Mouse (Mus musculus) heart, adult 8-10 months (tissue): Measurements from ENCODE around the gene Ica1l. TPM values are rescaled to one million over a fixed set of nuclear protein-coding genes. Genes with fewer than 3 reads are reported as not detected.

Experiments
- DNase-seq: peaks from one replicate; pipeline ENCODE4 v3.0.0; 2022; ENCODE audit warnings: low spot score
- total RNA-seq, 4 experiments: library from RNA; stranded (reverse); gene quantifications; 2 replicates each; pipeline ENCODE4 v1.2.4; 2022

The Ica1l gene
- total RNA-seq, 4 experiments from 2014 or later: 0.23 to 0.78 (median 0.53) TPM

GRCm38 (mm10) chr1:59966171-59966785 is 76.7 kb downstream of the Ica1l start:
- DNase-seq: no peak

DNA sequence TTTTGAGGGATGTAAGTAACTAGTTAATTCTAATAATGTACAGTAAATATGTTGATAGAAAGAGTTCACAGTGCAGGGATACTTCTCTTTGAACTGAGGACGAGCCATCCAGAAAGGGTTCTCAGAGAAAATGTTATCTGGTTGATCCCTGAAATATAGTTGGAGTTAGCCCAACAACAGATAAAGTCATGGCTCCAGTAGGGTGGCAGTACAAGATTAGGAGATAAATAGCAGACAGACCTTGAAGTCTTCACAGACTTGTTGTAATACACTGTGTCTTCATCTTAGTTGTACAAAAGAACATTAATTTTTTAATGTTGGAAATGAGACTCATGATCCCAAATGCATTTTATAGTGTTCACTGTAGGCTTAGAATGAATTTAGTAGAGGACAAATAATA is 83.0 kb downstream of the Ica1l start:
- DNase-seq: no peak

DNA sequence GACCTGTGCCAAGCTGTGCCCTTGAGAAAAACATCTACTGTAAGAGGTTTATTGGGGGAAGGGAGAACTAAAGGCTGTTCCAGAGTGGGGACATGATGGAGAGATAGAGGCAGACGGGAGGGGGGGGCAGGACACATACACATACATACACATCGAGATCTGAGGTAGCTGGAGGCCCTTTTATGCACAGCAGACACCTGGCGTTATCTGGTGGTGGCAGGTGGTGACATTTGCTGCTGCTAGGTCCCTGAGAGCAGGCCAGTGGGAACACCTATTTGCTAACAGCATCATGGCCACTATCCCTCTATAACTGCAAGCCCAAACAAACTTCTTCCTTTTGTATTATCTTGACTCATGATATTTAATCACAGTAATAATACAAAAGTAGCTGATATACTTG is 85.8 kb downstream of the Ica1l start:
- DNase-seq: no peak

GRCm38 (mm10) chr1:59947509-59947908 is 95.5 kb downstream of the Ica1l start:
- no peak for DNase-seq

- no peak for DNase-seq
Observed at GRCm38 (mm10) chr1:59945969-59946368, 97.0 kb downstream of the Ica1l start.

DNA sequence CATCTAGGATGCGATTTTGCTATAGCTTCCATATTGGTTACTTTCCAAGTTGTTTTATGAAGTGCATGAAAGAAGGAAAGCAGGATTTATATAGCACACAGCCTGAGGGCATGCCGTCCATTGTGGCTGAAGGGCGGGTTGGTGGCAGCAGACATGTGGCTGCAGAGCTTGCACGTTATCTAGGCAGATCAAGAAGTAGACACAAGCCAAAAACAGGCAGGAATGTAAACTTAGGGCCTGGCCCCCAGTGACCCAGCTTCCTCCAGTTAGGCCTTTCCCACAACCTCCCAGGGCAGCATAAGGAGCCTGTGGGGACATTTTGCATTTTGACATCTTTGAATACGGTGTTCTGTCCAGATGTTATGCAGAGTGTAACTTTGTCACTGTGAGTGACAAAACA is 99.2 kb downstream of the Ica1l start:
- DNase-seq: no peak

- no peak for DNase-seq
Observed at GRCm38 (mm10) chr1:59942057-59942790, 100.8 kb downstream of the Ica1l start.

- no peak for DNase-seq
Observed at GRCm38 (mm10) chr1:59941063-59941462, 101.9 kb downstream of the Ica1l start.

DNA sequence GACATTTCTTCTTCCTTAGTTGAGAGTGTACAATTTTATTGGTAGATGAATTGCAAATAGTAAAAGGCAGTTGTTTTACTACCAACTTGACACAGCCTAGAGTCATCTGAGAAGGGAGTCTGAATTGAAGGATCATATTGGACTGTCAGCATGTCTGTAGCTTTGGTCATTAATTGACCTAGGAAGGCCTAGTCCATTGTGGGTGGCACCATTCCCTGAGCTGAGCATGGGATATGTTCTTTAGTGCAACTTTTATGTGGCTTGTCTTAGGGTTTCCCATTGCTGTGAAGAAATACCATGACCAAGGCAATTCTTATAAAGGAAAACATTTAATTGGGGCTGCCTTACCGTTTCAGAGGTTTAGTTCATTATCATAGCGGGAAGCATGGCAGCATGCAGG is 110.0 kb downstream of the Ica1l start:
- DNase-seq: no peak

Other genes starting within 250 kb of the Ica1l start
- 10 to 100 TPM; 12.8 to 16.0 (median 15.8) TPM for gene Fam117b, start 130.2 kb downstream of the Ica1l start, total RNA-seq
- gene Carf, start 55.1 kb upstream of the Ica1l start, total RNA-seq: 10 to 100 TPM in 1 of 4 experiments, 1 to 10 TPM in 3; 6.0 to 12.4 (median 7.1) TPM
- gene Wdr12, start 55.5 kb upstream of the Ica1l start, total RNA-seq: 10 to 100 TPM; 10.8 to 12.6 (median 11.8) TPM
- gene Nbeal1, start 137.4 kb upstream of the Ica1l start, total RNA-seq: 10 to 100 TPM; 47.4 to 54.7 (median 52.1) TPM